Mouse (Mus musculus) intestine, embryonic 14.5 days (tissue): ENCODE measurements around the gene Mageb4. TPM values are rescaled to one million over a fixed set of nuclear protein-coding genes. Genes with fewer than 3 reads are reported as not detected.
"Not testable (repeated sequence)": the region's sequence is repeated elsewhere in the genome, so short reads cannot be mapped to it uniquely, and the experiment has no call there.

Experiments
- ATAC-seq: fragments of 200-750 bp; cut with Nextera tagmentation; replicated peaks from 2 replicates; pipeline ENCODE4 v1.8.0; 2017; ENCODE audit warnings: low read depth, moderate number of reproducible peaks, moderate TSS enrichment, moderate library complexity; ENCODE audit not compliant: low FRiP score, low TSS enrichment
- DNase-seq: peaks from one replicate; pipeline ENCODE4 v3.0.0-alpha.2; 2018; ENCODE audit warnings: low spot score
- H3K27ac ChIP-seq: fragments of 300-500 bp; sonication (generic); 2 replicates; pipeline ENCODE4 v1.5.1; 2014; ENCODE audit warnings: low read depth, mild to moderate bottlenecking, control low read depth
- H3K27me3 ChIP-seq: fragments of 300-500 bp; sonication (generic); replicated peaks from 2 replicates; pipeline ENCODE4 v1.6.1; 2014; ENCODE audit warnings: low read length, control low read depth; ENCODE audit not compliant: control insufficient read depth, insufficient read depth
- H3K36me3 ChIP-seq: fragments of 300-500 bp; sonication (generic); 2 replicates; pipeline ENCODE4 v1.6.1; 2014; ENCODE audit warnings: low read length, control low read depth; ENCODE audit not compliant: control insufficient read depth, insufficient read depth
- H3K4me1 ChIP-seq: fragments of 300-500 bp; sonication (generic); replicated peaks from 2 replicates; pipeline ENCODE4 v1.6.1; 2014; ENCODE audit warnings: low read length, control low read depth, mixed read lengths; ENCODE audit not compliant: control insufficient read depth, insufficient read depth
- H3K4me2 ChIP-seq: fragments of 300-500 bp; sonication (generic); 2 replicates; pipeline ENCODE4 v1.6.1; 2014; ENCODE audit warnings: low read length
- H3K4me3 ChIP-seq: fragments of 300-500 bp; sonication (generic); 2 replicates; pipeline ENCODE4 v1.5.1; 2014; ENCODE audit warnings: low read depth, low read length, control low read depth, mixed read lengths
- H3K9ac ChIP-seq: fragments of 300-500 bp; sonication (generic); 2 replicates; pipeline ENCODE4 v1.6.1; 2014; ENCODE audit warnings: mild to moderate bottlenecking, low read length
- H3K9me3 ChIP-seq: fragments of 300-500 bp; sonication (generic); 2 replicates; pipeline ENCODE4 v1.6.1; 2016; ENCODE audit warnings: low read length, control low read depth; ENCODE audit not compliant: control insufficient read depth
- WGBS: fragments of 180-500 bp; shearing (Covaris S2); extraction: QIAGEN DNeasy Blood & Tissue Kit; methylation state at CpG from one replicate; pipeline ENCODE4 v1.1.7; 2014; 5-methylcytosine and 5-hydroxymethylcytosine counted together
- polyA plus RNA-seq: library from polyadenylated mRNA; unstranded; fragments of >200 nt; fragmentation: Nextera tagmentation; extraction: Ambion mirVana; gene quantifications from 2 replicates; pipeline ENCODE4 v1.2.1, GENCODE M21; 2014

Gene Mageb4
- not detected in 2 replicates for polyA plus RNA-seq

- not testable (repeated sequence) for H3K27me3 ChIP-seq, H3K27ac ChIP-seq, H3K9ac ChIP-seq, H3K4me3 ChIP-seq, H3K36me3 ChIP-seq, DNase-seq, H3K9me3 ChIP-seq, H3K4me2 ChIP-seq, ATAC-seq, H3K4me1 ChIP-seq
- WGBS = no CpG with 5 or more reads among the region's 13 CpGs
Observed at GRCm38 (mm10) chrX:86304993-86305392, at the start of gene Mageb4. Mageb4 (minus strand) TSS chrX:86305093.

- WGBS = 58% methylated on average over 1 of the region's 2 CpGs
- not testable (repeated sequence) for H3K4me2 ChIP-seq, H3K4me3 ChIP-seq, H3K9ac ChIP-seq, ATAC-seq, DNase-seq, H3K27ac ChIP-seq, H3K4me1 ChIP-seq, H3K36me3 ChIP-seq, H3K9me3 ChIP-seq, H3K27me3 ChIP-seq
Observed at GRCm38 (mm10) chrX:86284597-86284996, 20.3 kb downstream of the Mageb4 start.

GRCm38 (mm10) chrX:86245950-86246349, 58.9 kb downstream of the Mageb4 start:
- H3K27ac ChIP-seq, DNase-seq, H3K4me1 ChIP-seq, H3K27me3 ChIP-seq, H3K9ac ChIP-seq, H3K4me2 ChIP-seq, H3K9me3 ChIP-seq, H3K36me3 ChIP-seq, H3K4me3 ChIP-seq, ATAC-seq: not testable (repeated sequence)
- no CpG with 5 or more reads among the region's 1 CpGs for WGBS

GRCm38 (mm10) chrX:86237246-86237645, 67.6 kb downstream of the Mageb4 start:
- Histone ChIP-seq H3K27ac (no peak overlapping the region), H3K27me3 (no peaks in the 10 kb centered on the region), H3K4me3 (no peak overlapping the region), H3K9me3 (no peaks in the 10 kb centered on the region), H3K36me3 (no peaks in the 10 kb centered on the region), H3K4me2 (no peak overlapping the region), H3K4me1 (no peaks in the 10 kb centered on the region), H3K9ac (no peak overlapping the region)
- no CpG with 5 or more reads among the region's 1 CpGs for WGBS
- DNase-seq = no peak
- ATAC-seq = no peak

Other genes starting within 250 kb of the Mageb4 start
- 0.09 TPM in 1 of 2 replicates, not detected in the other for gene Nr0b1, start 113.3 kb downstream of the Mageb4 start, polyA plus RNA-seq